Mouse (Mus musculus) gastrocnemius, postnatal 36 days (tissue): ENCODE measurements around the gene Rnf187. TPM values are rescaled to one million over a fixed set of nuclear protein-coding genes. Genes with fewer than 3 reads are reported as not detected.
A peak's percentile ranks its signal among the peaks of the same experiment; 100 is the strongest.

Experiments used
- DNase-seq, 2 experiments: peaks; one replicate each; pipeline ENCODE4 v3.0.0; 2022
- intact Hi-C: fragments of 180-260 bp; cut with DNase I; formaldehyde crosslinking; loops from one replicate; pipeline ENCODE4 v1.15.1; 2025
- long read RNA-seq, 2 experiments: library from polyadenylated mRNA; stranded (forward); transcript quantifications; one replicate each; pipeline ENCODE4 v2.0.0; 2021
- total RNA-seq, 2 experiments: library from RNA; stranded (reverse); gene quantifications; 2 replicates each; pipeline ENCODE4 v1.2.3; 2021

The Rnf187 gene
- 10 to 100 TPM; 86.9 to 96.5 TPM for total RNA-seq
- long read RNA-seq, experiment 1, transcript Rnf187-201 (4 exons, 1,949 nt), result major isoform, 124 of 201 reads
- long read RNA-seq, experiment 1, partial matches to known transcripts, result 9 of 201 reads
- long read RNA-seq, experiment 1, other reads (novel, unspliced or antisense), result 68 of 201 reads
- long read RNA-seq, experiment 2, transcript Rnf187-201 (4 exons, 1,949 nt), result major isoform, 169 of 283 reads
- long read RNA-seq, experiment 2, partial matches to known transcripts, result 9 of 283 reads
- long read RNA-seq, experiment 2, other reads (novel, unspliced or antisense), result 105 of 283 reads

- intact Hi-C loops, result no loop called here
- peak; percentile 87 to 90 for DNase-seq
Measured at GRCm38 (mm10) chr11:58938322-58939087, at the start of gene Rnf187. TSS of gene Rnf187 (minus strand) at chr11:58938916.

DNA sequence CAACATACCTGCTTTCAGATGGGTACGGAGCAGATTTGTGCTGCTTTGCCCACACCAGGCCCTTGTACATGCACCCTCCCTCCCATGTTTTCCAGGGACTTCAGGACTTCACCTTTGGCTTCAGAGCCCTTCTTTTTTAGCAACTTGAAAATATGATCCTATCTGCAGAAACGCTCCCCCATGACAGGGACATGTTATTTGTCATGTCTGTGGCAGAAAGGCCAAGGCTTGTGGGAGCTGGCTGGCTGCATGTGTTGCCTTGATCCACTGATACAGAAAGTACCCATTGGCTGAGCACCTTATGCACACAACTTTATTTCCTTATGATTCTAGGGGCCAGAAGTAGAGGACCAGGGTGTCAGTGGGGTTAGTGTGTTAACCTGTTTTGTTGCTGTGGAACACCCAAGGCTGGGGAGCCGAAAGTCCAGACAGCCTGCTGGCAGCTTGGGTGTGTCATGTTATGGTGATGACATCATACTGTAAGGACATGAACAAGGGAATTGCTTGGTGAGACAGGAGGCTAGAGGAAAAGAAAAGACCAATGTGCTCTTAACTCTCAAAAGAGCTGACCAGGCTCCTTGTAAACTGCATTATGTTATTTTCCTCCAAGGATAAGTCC lies 46.7 kb upstream of the Rnf187 start:
- no peak for DNase-seq
- intact Hi-C loops, result no loop called here

GRCm38 (mm10) chr11:58984657-58985056 lies 45.9 kb upstream of the Rnf187 start:
- intact Hi-C loops, result no loop called here
- DNase-seq, result no peak

GRCm38 (mm10) chr11:58983691-58984341 lies 45.1 kb upstream of the Rnf187 start:
- DNase-seq, result peak in 1 of 2 experiments; percentile 12
- intact Hi-C loops, result no loop called here

DNA sequence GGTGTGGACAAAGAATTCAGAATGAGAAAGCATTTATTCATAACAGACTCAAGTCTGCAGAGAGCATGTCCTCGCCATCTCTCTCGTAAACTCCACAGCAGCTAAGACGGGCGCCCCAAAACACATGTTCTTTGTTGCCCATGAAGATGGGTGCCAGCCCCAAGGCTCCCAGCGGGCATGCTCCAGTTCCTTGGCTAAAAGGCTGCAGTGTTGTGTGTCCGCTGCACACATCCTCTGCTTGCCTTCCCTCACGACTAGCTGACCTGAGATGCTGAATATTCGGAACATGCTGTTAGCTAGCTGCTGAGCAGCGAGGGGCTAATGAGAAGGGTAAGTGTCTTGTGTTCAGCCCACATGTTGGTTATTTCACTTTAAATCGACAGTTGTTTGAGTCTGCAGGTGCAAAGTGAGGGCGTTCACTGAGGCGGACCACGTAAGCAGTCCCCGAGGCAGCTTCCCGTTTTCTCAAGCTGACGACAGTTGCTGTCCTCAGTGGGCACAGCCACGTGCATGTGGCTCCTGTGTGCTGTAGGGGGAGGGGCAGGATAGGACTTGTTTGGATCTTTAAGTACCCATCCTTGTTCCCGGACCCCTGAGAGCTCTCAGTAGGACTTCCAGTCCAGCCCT lies 43.9 kb upstream of the Rnf187 start:
- DNase-seq, result peak in 1 of 2 experiments; percentile 11
- intact Hi-C loops, result no loop called here

GRCm38 (mm10) chr11:58981541-58982447 lies 43.1 kb upstream of the Rnf187 start:
- intact Hi-C loops, result no loop called here
- DNase-seq, result peak; percentile 65

DNA sequence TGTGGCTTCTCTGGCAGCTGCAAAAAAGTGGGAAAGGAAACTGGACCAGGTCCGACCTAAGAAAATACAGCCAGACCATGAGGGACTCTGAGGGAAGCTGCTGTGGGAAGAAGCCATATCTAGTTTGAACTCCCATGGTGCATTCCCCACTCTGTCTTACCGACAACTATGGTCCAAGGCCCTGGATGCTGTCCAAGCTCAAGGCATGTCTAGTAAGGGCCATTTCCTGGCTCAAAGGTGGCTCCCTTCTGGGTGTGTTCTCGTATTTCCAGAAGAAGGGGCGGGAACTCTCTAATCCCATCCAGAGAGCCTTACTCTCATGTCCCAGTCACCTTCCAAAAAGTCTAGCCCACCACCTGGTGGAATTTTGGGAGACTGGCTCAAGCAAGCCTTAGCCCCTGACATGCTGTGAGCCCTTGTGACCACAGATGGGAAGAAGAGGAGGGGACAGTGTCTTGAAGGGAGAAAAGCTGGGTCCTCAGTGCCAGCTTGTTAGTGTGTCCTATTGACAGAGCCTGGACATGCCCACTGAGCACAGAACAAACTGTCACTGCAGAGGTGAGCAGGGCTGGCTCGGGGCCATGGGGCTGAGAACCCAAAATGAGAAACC lies 41.8 kb upstream of the Rnf187 start:
- DNase-seq, result peak in 1 of 2 experiments; percentile 14
- intact Hi-C loops, result no loop called here

DNA sequence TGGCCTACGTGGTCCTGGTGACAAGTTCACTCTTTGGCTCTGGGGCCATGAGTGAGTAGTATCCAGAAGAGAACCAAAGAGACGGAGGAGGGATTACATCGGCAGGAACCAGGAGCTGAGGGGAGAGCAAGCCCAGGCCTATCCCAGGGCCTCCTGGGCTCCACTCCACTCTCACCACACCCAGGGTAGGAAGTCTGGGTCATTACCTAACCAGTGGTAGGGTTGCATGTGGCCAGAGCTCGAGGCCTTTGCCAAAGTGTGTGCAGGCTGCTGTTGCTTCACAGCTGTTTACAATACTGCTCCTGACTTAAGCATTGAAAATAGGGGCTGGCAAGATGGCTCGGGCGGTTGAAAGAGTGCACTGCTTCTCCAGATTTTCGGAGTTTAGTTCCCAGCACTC lies 40.9 kb upstream of the Rnf187 start:
- intact Hi-C loops, result no loop called here
- peak in 1 of 2 experiments; percentile 36 for DNase-seq

DNA sequence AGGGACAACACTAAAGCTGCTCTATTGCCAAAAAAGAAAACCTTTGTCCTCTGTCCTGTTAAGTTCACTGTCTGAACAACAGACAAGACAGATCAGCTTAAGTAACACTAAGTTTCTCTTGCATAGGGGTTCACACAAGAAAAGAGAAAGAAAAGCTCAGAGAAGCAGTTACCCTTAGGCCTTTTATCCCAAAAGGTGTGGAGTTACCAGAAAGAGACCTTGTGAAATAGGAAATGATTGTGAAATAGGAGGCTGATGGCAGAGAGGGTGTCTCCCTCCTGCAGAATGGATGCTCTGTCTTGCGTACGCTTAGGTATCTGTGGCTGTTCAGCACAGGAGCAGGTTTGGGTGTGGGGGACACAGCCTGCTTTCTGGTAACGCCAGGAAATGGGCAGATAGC lies 40.5 kb upstream of the Rnf187 start:
- intact Hi-C loops, result no loop called here
- DNase-seq, result no peak

DNA sequence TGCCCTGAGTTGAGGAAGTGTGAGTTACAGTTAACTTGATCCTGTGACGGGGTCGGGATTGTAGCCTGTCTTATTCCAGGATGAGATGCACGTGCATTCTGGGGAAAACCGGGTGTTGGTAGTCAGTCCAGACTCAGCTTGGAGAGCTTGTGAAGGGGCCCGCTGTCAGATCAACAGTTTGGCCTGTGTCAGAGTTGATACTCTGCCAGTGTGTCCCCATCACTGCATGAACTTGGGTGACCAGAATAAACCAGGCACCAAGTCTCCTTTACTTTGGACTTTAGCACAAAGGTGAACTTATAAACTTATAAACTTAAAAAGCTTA lies 40.0 kb upstream of the Rnf187 start:
- intact Hi-C loops, result no loop called here
- no peak for DNase-seq

DNA sequence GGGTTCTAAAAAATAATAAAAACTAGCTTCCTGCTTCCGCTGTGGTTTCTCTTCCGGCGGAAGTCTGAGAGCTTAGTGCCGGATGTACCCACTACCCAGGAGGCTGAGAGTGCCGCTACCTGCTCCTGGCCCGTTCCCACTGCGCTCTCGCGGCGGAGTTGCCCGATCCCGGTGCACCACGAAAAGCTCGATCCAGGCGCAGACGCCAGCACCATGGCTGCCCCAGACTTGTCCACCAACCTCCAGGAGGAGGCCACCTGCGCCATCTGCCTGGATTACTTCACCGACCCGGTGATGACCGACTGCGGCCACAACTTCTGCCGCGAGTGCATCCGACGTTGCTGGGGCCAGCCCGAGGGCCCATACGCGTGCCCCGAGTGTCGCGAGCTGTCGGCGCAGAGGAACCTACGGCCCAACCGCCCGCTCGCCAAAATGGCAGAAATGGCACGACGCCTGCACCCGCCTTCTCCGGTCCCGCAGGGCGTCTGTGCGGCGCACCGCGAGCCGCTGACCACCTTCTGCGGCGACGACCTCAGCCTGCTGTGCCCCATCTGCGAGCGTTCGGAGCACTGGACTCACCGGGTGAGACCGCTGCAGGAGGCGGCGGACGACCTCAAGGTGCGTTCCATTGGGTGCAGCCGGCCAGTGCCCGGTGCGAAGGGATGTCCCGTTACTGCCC lies 39.5 kb upstream of the Rnf187 start, which contains the start of gene Trim11:
Gene Trim11, plus strand, starts transcription at position 67 of the 679 bp plus-strand sequence.
- intact Hi-C loops, result no loop called here
- DNase-seq, result peak in 1 of 2 experiments; percentile 62

DNA sequence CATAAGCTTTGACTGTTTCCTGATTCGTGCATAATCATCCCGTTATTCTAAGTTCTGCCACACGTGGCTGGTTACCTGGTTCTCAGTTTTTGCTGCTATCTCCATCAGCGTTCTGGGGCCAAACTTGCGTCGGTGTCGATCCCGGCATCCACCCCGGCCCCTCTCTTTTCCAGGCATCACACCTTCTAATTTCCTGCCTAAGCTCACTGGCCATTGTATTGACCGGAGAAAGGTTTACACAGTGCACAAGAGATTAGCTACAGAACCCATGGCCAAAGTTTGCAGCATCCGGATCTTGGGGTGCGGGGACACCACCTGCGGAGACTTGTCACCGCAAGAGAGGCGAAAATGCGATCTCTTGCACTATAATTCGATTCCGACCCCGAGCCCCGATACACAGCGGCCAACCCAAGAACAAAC lies 38.9 kb upstream of the Rnf187 start:
- intact Hi-C loops, result no loop called here
- no peak for DNase-seq

DNA sequence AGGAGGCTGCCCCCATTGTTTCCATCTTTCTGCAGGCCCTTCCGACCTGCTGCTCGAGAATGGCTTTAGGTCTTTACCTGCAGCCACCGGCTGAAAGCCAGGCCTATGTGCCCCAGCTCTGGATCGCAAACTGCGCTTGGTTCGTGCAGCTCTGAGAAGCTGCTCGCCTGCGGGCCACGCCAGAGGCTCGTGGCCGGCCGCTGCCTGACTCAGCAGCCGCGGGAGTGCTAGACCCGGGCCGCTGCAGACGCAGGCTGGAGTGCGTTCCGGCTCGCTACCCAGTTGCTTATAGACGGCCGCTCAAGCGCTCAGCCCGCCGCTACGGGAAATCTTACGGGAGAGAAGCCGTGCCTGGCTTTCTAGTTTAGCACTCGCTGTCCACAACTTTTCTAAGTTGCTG lies 38.4 kb upstream of the Rnf187 start:
- DNase-seq, result peak in 1 of 2 experiments; percentile 14
- intact Hi-C loops, result no loop called here

DNA sequence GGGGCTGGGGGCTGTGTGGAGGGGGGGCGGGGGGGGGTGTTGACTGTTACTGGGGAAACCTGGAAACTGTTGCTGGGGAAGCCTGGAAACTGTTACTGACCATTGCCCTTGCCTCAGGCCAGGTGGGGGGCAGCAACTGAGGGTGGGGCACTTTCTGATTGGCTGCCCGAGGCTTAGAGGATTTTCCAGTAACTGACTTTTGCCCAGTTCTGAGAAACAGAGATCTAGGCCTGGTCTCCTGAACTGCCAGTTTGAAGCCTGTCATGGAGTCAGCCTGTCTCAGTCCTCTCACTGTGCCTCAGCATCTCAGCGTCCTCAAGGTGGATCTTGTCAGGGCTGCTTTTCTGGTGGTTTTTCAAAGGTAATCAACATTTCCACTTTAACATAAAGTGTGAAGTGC lies 35.7 kb upstream of the Rnf187 start:
- intact Hi-C loops, result no loop called here

DNA sequence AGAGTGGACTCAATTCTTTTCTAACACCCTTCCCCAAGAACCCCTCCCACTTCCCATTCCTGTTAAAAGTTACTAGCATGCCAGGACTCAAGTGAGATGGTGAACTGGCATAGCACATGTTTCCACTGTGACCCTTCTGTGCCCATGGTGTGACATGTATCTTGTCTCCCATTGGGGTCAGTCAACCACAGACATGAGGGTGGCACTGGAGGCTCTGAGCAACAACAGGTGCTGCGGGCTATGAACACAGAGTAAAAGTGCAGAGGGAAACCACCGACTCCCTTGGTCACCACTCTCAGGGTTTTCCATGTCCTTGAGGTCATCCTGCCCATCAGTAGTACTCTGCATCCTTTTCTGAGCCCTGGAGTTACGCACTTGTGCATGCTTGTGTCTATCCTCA lies 33.1 kb upstream of the Rnf187 start:
- intact Hi-C loops, result no loop called here

More for the DNA sequence above, 35.7 kb upstream of the Rnf187 start:
- DNase-seq, result no peak

DNA sequence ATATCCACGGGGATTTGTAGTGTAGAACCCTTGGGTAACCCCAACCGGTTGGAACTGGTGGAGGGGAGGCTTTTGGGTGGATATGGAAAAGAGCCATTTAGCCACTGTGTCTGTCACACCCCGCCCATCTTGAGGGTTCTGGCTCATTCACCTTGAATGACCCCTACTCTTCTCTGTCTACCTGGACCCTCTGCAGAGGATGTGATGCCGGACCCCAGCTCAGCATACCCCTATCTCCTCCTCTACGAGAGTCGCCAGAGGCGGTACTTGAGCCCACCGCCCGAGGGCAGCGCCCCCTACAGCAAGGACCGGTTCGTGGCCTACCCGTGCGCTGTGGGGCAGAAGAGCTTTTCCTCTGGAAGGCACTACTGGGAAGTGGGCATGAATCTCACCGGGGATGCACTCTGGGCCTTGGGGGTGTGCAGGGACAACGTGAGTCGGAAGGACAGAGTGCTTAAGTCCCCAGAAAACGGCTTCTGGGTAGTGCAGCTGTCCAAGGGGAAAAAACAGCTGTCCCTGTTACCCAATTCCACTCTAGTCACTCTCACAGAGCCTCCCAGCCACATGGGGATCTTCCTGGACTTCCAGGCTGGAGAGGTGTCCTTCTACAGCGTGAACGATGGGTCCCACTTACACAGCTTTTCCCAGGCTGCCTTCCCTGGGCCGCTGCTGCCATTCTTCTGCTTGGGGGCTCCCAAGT lies 32.3 kb upstream of the Rnf187 start:
- intact Hi-C loops, result no loop called here
- DNase-seq, result no peak

More for the DNA sequence above, 33.1 kb upstream of the Rnf187 start:
- no peak for DNase-seq

- intact Hi-C loops, result no loop called here
- DNase-seq, result no peak
Measured at GRCm38 (mm10) chr11:58969659-58970058, 30.9 kb upstream of the Rnf187 start.

DNA sequence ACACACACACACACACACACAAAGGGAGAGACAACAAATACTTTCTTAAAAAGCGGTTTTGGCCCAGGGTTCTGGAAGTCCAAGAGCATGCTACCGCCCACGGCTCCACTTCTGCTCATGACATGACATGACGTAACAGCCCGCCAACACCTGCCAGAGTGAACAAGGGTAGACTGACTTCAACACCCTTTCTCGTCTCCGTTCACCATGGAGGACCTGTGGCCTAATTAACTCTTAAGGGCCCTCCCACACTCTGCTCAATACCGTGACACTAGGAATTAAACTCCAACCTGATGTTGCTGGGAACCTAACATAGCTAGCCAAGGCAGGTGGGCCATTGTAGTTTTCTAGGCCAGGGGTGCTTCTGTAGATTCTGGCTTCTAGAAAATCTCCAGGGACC lies 30.3 kb upstream of the Rnf187 start:
- intact Hi-C loops, result no loop called here
- DNase-seq, result no peak
